Mouse (Mus musculus): ENCODE measurements around the gene Scube1. TPM values are rescaled to one million over a fixed set of nuclear protein-coding genes. Genes with fewer than 3 reads are reported as not detected.

The Scube1 gene
- polyA plus RNA-seq, 1 experiment = 19.3 TPM

- Histone ChIP-seq H3K27ac (ENCODE audit: insufficient read depth, low read depth, low read length) (no peak overlapping the region), H3K4me3 (ENCODE audit: low read depth, low read length) (no peak overlapping the region), H3K36me3 (ENCODE audit: control insufficient read depth, insufficient read depth, low read length) (no peaks in the 10 kb centered on the region), H3K27me3 (ENCODE audit: control insufficient read depth, insufficient read depth, low read length) (no peaks in the 10 kb centered on the region), H3K4me1 (ENCODE audit: control insufficient read depth, insufficient read depth, insufficient read length, low read length) (no peaks in the 10 kb centered on the region)
- peak; percentile 33; the same call in 1 of the 2 replicates for TF ChIP-seq CTCF (IDR thresholded peaks at IDR 0.05; ENCODE audit: extremely low read depth, insufficient read length, insufficient replicate concordance, low read depth, low read length)
- no peak for TF ChIP-seq POLR2A (IDR thresholded peaks at IDR 0.05; ENCODE audit: low read depth, low read length)
- 17% methylated on average over 4 of the region's 4 CpGs for WGBS
Measured at GRCm38 (mm10) chr15:83758958-83759357, 34.1 kb upstream of the Scube1 start.

- Histone ChIP-seq H3K4me3 (ENCODE audit: low read depth, low read length) (no peak overlapping the region), H3K4me1 (ENCODE audit: control insufficient read depth, insufficient read depth, insufficient read length, low read length) (no peaks in the 10 kb centered on the region), H3K27ac (ENCODE audit: insufficient read depth, low read depth, low read length) (no peak overlapping the region), H3K27me3 (ENCODE audit: control insufficient read depth, insufficient read depth, low read length) (no peaks in the 10 kb centered on the region), H3K36me3 (ENCODE audit: control insufficient read depth, insufficient read depth, low read length) (no peaks in the 10 kb centered on the region)
- peak; percentile 65; the same call in 1 of the 2 replicates for TF ChIP-seq CTCF (IDR thresholded peaks at IDR 0.05; ENCODE audit: extremely low read depth, insufficient read length, insufficient replicate concordance, low read depth, low read length)
- TF ChIP-seq POLR2A (IDR thresholded peaks at IDR 0.05; ENCODE audit: low read depth, low read length) = no peak
- WGBS = 22% methylated on average over 9 of the region's 9 CpGs
Measured at GRCm38 (mm10) chr15:83756742-83757141, 31.9 kb upstream of the Scube1 start.

GRCm38 (mm10) chr15:83749436-83749835, 24.6 kb upstream of the Scube1 start:
- Histone ChIP-seq H3K27me3 (ENCODE audit: control insufficient read depth, insufficient read depth, low read length) (no peaks in the 10 kb centered on the region), H3K4me3 (ENCODE audit: low read depth, low read length) (no peak overlapping the region), H3K36me3 (ENCODE audit: control insufficient read depth, insufficient read depth, low read length) (no peaks in the 10 kb centered on the region), H3K4me1 (ENCODE audit: control insufficient read depth, insufficient read depth, insufficient read length, low read length) (no peaks in the 10 kb centered on the region), H3K27ac (ENCODE audit: insufficient read depth, low read depth, low read length) (no peak overlapping the region)
- no peak for TF ChIP-seq CTCF (IDR thresholded peaks at IDR 0.05; ENCODE audit: extremely low read depth, insufficient read length, insufficient replicate concordance, low read depth, low read length)
- TF ChIP-seq POLR2A (IDR thresholded peaks at IDR 0.05; ENCODE audit: low read depth, low read length) = no peak
- 58% methylated on average over 9 of the region's 9 CpGs for WGBS

GRCm38 (mm10) chr15:83748986-83749385, 24.2 kb upstream of the Scube1 start:
- no peaks in the 10 kb centered on the region for H3K4me1 ChIP-seq (ENCODE audit: control insufficient read depth, insufficient read depth, insufficient read length, low read length)
- H3K4me3 ChIP-seq (ENCODE audit: low read depth, low read length) = no peak overlapping the region
- no peak for TF ChIP-seq POLR2A (IDR thresholded peaks at IDR 0.05; ENCODE audit: low read depth, low read length)
- whole genome bisulfite sequencing = 70% methylated on average over 6 of the region's 6 CpGs
- no peaks in the 10 kb centered on the region for H3K27me3 ChIP-seq (ENCODE audit: control insufficient read depth, insufficient read depth, low read length)
- no peaks in the 10 kb centered on the region for H3K36me3 ChIP-seq (ENCODE audit: control insufficient read depth, insufficient read depth, low read length)
- no peak overlapping the region for H3K27ac ChIP-seq (ENCODE audit: insufficient read depth, low read depth, low read length)

- 67% methylated on average over 16 of the region's 16 CpGs for WGBS
- TF ChIP-seq CTCF (IDR thresholded peaks at IDR 0.05; ENCODE audit: extremely low read depth, insufficient read length, insufficient replicate concordance, low read depth, low read length) (no peak), POLR2A (IDR thresholded peaks at IDR 0.05; ENCODE audit: low read depth, low read length) (no peak)
- no peaks in the 10 kb centered on the region for H3K4me1 ChIP-seq (ENCODE audit: control insufficient read depth, insufficient read depth, insufficient read length, low read length)
Measured at GRCm38 (mm10) chr15:83746311-83746710, 21.5 kb upstream of the Scube1 start.

GRCm38 (mm10) chr15:83742018-83742417, 17.2 kb upstream of the Scube1 start:
- TF ChIP-seq POLR2A (IDR thresholded peaks at IDR 0.05; ENCODE audit: low read depth, low read length) (no peak), CTCF (IDR thresholded peaks at IDR 0.05; ENCODE audit: extremely low read depth, insufficient read length, insufficient replicate concordance, low read depth, low read length) (no peak)
- WGBS = 70% methylated on average over 1 of the region's 1 CpGs
- no peaks in the 10 kb centered on the region for H3K27me3 ChIP-seq (ENCODE audit: control insufficient read depth, insufficient read depth, low read length)
- H3K4me3 ChIP-seq (ENCODE audit: low read depth, low read length) = no peak overlapping the region
- H3K36me3 ChIP-seq (ENCODE audit: control insufficient read depth, insufficient read depth, low read length) = no peaks in the 10 kb centered on the region
- H3K4me1 ChIP-seq (ENCODE audit: control insufficient read depth, insufficient read depth, insufficient read length, low read length) = no peaks in the 10 kb centered on the region
- no peak overlapping the region for H3K27ac ChIP-seq (ENCODE audit: insufficient read depth, low read depth, low read length)

More at GRCm38 (mm10) chr15:83746311-83746710, 21.5 kb upstream of the Scube1 start:
- H3K36me3 ChIP-seq (ENCODE audit: control insufficient read depth, insufficient read depth, low read length) = no peaks in the 10 kb centered on the region
- no peak overlapping the region for H3K27ac ChIP-seq (ENCODE audit: insufficient read depth, low read depth, low read length)
- no peaks in the 10 kb centered on the region for H3K27me3 ChIP-seq (ENCODE audit: control insufficient read depth, insufficient read depth, low read length)
- H3K4me3 ChIP-seq (ENCODE audit: low read depth, low read length) = no peak overlapping the region

- TF ChIP-seq POLR2A (IDR thresholded peaks at IDR 0.05; ENCODE audit: low read depth, low read length) (no peak), CTCF (IDR thresholded peaks at IDR 0.05; ENCODE audit: extremely low read depth, insufficient read length, insufficient replicate concordance, low read depth, low read length) (no peak)
- Histone ChIP-seq H3K4me3 (ENCODE audit: low read depth, low read length) (no peak overlapping the region), H3K36me3 (ENCODE audit: control insufficient read depth, insufficient read depth, low read length) (no peaks in the 10 kb centered on the region), H3K27me3 (ENCODE audit: control insufficient read depth, insufficient read depth, low read length) (no peaks in the 10 kb centered on the region), H3K27ac (ENCODE audit: insufficient read depth, low read depth, low read length) (no peak overlapping the region), H3K4me1 (ENCODE audit: control insufficient read depth, insufficient read depth, insufficient read length, low read length) (no peaks in the 10 kb centered on the region)
- WGBS = 48% methylated on average over 21 of the region's 21 CpGs
Measured at GRCm38 (mm10) chr15:83740676-83741422, 16.0 kb upstream of the Scube1 start.
